Mouse (Mus musculus) gastrocnemius, postnatal 14 days (tissue): Measurements from ENCODE around the gene Inpp5k. TPM values are rescaled to one million over a fixed set of nuclear protein-coding genes. Genes with fewer than 3 reads are reported as not detected.
"Not testable (repeated sequence)": the region's sequence is repeated elsewhere in the genome, so short reads cannot be mapped to it uniquely, and the experiment has no call there.

Source experiments
- DNase-seq: peaks from one replicate; pipeline ENCODE4 v3.0.0; 2021; ENCODE audit warnings: mixed read lengths
- intact Hi-C: fragments of 180-260 bp; cut with DNase I; formaldehyde crosslinking; loops from one replicate; pipeline ENCODE4 v1.15.1; 2025; ENCODE audit warnings: low total_unique reads
- total RNA-seq, 2 experiments: library from RNA; stranded (reverse); gene quantifications; 2 replicates each; pipeline ENCODE4 v1.2.3; 2021

Gene Inpp5k
- total RNA-seq, 2 experiments from 2014 or later = 17.0 to 23.0 TPM

DNA sequence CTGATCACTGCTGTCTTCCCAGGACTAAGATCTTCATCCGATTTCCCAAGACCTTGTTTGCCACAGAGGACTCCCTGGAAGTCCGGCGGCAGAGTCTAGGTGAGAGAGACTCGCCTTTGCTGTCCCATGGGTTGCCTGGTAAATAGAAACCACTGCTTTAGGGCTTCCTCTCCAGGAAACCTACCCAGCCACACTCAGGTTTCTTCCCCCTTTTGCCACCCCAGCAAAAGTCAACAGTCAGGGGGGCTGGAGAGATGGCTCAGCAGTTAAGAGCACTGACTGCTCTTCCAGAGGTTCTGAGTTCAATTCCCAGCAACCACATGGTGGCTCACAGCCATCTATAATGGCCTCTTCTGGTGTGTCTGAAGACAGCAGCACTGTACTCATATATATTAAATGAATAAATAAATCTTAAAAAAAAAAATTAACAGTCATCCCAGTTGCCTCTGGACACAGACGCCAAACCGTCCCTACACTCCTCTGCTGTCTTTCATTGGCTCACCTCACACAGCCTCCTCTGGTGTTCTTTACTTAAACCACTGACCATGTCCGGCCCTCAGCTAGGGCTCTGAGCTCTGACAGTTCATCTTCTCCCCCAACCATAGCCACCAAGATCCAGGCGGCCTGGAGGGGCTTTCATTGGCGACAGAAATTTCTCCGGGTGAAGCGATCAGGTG lies 38.5 kb downstream of the Inpp5k start:
- no peak for DNase-seq
- intact Hi-C loops = no loop called here

DNA sequence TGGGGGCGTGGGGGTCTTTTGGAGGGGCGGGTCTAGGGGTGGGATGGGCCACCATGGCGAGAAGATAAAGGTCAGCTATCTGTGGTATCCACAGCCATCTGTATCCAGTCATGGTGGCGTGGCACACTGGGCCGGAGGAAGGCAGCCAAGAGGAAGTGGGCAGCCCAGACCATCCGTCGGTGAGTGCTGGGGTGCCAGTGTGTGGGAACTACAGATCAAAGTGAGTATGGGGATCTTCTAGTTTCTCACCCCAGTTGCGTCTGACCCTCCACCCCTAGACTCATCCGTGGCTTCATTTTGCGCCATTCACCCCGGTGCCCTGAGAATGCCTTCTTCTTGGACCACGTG lies 39.0 kb downstream of the Inpp5k start:
- intact Hi-C loops = no loop called here
- no peak for DNase-seq

DNA sequence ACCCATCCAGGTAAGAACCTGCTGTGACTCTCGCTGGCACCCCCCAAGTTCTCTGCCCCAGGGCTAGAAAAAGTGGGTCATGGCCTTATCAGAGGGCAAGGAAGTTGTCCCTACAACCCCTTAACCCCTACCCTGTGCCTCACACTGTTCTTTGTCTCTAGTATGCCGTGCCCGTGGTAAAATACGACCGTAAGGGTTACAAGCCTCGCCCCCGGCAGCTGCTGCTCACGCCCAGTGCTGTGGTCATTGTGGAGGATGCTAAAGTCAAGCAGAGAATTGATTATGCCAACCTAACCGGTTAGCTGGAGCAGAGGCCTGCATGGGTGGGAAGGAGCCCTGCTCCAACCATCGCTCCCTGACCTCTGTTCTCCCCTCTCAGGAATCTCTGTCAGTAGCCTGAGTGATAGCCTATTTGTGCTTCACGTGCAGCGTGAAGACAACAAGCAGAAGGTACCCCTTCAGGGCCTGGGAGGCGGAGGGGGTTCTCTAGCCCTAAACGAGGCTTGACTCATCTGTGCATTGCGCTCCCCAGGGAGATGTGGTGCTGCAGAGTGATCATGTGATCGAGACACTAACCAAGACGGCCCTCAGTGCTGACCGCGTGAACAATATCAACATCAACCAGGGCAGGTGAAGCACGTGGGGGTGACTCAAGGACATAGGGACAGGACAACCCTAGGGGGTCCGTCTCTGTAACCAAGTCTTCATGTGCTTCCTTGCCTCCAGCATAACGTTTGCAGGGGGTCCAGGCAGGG lies 40.8 kb downstream of the Inpp5k start:
- no peak for DNase-seq
- intact Hi-C loops = no loop called here

GRCm38 (mm10) chr11:75673411-75673810 lies 42.6 kb downstream of the Inpp5k start:
- intact Hi-C loops = no loop called here
- no peak for DNase-seq

DNA sequence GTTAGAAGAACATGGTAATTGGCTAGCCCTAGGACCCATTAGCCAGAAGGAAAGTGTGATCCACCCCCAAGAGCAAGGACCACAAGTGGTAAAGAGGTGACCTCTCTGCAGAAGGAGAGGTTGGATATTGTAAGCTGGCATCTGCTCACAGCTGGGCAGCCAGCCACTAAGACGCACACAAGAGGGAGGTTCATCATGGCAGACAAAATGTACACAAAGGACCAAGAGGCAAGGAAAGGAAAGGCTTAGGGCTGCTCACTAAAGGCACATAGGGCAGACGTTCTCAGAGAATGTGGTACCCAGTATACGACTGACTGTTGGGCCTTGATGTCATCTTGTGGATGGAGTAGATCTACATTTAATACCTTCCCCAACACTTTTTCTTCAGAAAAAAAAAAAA lies 44.1 kb downstream of the Inpp5k start:
- intact Hi-C loops = no loop called here
- no peak for DNase-seq

GRCm38 (mm10) chr11:75677881-75678746 lies 47.3 kb downstream of the Inpp5k start:
- intact Hi-C loops = loop anchor here (2.0 kb wide), 1 partner anchor 45 kb away; no protein-coding TSS in a partner anchor
- no peak for DNase-seq

DNA sequence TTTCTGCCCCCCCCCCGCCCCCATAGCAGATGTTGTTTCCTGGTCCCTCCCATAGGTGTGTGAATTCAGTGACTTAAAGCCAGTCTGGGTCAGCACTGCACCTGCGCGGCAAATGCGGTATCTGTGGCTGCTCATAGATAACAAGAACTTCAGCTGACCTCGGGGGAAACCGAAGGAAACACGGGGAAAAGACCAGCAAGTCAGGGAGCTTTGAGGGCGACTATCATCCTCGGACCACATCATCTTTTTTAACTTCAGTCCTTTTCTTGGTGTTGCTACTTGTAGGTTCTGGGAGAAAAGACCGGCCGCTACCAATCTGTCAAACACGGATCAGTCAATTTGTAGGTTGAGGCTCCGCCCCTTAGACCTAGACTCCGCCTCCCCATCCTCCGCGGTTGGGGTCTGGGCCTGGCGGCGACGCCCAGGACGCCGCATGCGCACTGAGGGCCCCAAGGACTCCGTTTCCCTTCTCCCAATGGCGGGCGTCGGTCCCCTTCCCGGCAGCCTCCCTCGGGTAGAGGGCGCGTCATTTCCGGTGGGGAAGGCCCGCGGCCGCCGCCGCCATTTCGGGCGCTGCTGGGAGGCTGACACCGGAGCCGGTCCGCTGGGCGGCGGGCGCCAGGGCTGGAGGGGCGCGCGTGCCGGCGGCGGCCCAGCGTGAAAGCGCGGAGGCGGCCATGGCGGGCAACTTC lies 48.1 kb downstream of the Inpp5k start, which contains the start of gene Crk:
Crk (plus strand) TSS at position 513 of the 692 bp plus-strand sequence.
- peak; percentile 99 for DNase-seq
- intact Hi-C loops = loop anchor here (2.0 kb wide), 1 partner anchor 46 kb away; no protein-coding TSS in a partner anchor

DNA sequence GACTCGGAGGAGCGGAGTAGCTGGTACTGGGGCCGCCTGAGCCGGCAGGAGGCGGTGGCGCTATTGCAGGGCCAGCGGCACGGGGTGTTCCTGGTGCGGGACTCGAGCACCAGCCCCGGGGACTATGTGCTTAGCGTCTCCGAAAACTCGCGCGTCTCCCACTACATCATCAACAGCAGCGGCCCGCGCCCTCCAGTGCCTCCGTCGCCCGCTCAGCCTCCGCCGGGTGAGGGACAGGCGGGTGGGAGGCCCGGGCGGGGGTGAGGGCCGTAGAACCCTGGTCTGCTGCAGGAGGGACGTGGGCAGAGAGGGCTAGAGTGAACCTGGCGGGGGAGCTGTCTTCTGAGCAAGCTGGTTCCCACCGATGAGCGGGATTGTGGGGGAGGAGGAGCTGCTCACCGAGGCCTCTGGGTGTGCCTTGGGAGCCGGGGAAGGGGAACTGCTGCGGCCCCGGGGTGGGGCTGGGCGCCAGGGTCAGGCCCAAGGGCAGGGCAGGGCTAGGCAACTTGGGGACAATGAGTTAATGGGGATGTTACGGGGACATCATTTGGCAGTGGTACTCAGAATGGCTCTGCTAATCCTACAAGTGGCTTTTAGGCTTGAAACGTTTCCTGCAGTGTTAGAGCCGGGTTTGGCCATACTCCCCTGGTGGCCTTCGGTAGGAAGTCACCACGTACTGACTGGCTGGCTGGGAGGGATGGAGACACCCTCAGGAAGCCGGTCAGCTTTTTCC lies 48.8 kb downstream of the Inpp5k start:
- intact Hi-C loops = loop anchor here (2.0 kb wide), 1 partner anchor 47 kb away; no protein-coding TSS in a partner anchor
- DNase-seq = peak; percentile 68

GRCm38 (mm10) chr11:75684462-75684861 lies 53.7 kb downstream of the Inpp5k start:
- intact Hi-C loops = no loop called here
- DNase-seq = no peak

- no peak for DNase-seq
Observed at GRCm38 (mm10) chr11:75684956-75685355, 54.2 kb downstream of the Inpp5k start.

GRCm38 (mm10) chr11:75687343-75687993 lies 56.7 kb downstream of the Inpp5k start:
- no peak for DNase-seq
- intact Hi-C loops = no loop called here

More at GRCm38 (mm10) chr11:75684956-75685355, 54.2 kb downstream of the Inpp5k start:
- intact Hi-C loops = no loop called here

DNA sequence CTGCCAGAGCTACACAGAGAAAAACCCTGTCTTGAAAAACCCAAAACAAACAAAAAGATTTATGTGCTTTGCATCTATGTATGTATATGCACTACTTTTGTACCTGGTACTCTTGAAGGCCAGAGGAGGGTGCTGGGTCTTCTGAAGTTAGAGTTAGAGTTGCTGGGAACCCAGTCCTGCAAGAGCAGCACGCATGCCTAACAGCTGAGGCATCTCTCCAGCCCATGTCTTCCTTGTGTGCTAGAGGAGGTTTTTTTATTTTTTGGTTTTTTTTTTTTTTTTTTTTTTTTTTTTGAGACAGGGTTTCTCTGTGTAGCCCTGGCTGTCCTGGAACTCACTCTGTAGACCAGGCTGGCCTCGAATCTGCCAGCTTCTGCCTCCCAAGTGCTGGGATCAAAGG lies 57.3 kb downstream of the Inpp5k start:
- DNase-seq = no peak
- intact Hi-C loops = no loop called here

GRCm38 (mm10) chr11:75689977-75690376 lies 59.2 kb downstream of the Inpp5k start:
- intact Hi-C loops = no loop called here
- no peak for DNase-seq

- DNase-seq = no peak
- intact Hi-C loops = no loop called here
Observed at GRCm38 (mm10) chr11:75691047-75691446, 60.3 kb downstream of the Inpp5k start.

- no peak for DNase-seq
- intact Hi-C loops = no loop called here
Observed at GRCm38 (mm10) chr11:75693570-75693969, 62.8 kb downstream of the Inpp5k start.

DNA sequence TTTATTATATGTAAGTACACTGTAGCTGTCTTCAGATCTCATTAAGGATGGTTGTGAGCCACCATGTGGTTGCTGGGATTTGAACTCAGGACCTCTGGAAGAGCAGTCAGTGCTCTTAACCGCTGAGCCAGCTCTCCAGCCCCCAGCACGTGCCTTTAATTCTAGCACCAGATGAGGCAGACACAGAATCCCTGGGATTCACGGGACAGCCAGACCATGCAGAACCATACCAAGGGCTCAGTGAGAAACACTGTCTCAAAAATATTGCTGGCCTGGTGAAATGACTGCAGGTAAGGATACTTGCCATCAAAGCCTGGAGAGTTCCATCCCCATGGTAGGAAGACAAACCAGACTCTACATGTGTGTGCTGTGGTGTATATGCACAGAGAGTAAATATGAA lies 66.7 kb downstream of the Inpp5k start:
- intact Hi-C loops, DNase-seq: not testable (repeated sequence)
